Mouse (Mus musculus): Measurements from ENCODE around the gene Pxk.

Pxk gene

GRCm38 (mm10) chr14:8145594-8146558, 47.9 kb downstream of the Pxk start:
- DNase-seq (ENCODE audit: low read depth, low spot score): no peak

GRCm38 (mm10) chr14:8146611-8147223, 48.7 kb downstream of the Pxk start:
- no peak for DNase-seq (ENCODE audit: low read depth, low spot score)

GRCm38 (mm10) chr14:8148842-8149241, 50.8 kb downstream of the Pxk start:
- DNase-seq (ENCODE audit: low read depth, low spot score): peak; percentile 81

GRCm38 (mm10) chr14:8151757-8152156, 53.7 kb downstream of the Pxk start:
- DNase-seq (ENCODE audit: low read depth, low spot score): peak; percentile 55

- peak; percentile 27 for DNase-seq (ENCODE audit: low read depth, low spot score)
Measured at GRCm38 (mm10) chr14:8154072-8154471, 56.1 kb downstream of the Pxk start.

GRCm38 (mm10) chr14:8156947-8157346, 58.9 kb downstream of the Pxk start:
- peak; percentile 35 for DNase-seq (ENCODE audit: low read depth, low spot score)

GRCm38 (mm10) chr14:8158721-8159120, 60.7 kb downstream of the Pxk start:
- DNase-seq (ENCODE audit: low read depth, low spot score): no peak

GRCm38 (mm10) chr14:8159141-8159540, 61.1 kb downstream of the Pxk start:
- no peak for DNase-seq (ENCODE audit: low read depth, low spot score)

- no peak for DNase-seq (ENCODE audit: low read depth, low spot score)
Measured at GRCm38 (mm10) chr14:8161777-8162176, 63.8 kb downstream of the Pxk start.

- DNase-seq (ENCODE audit: low read depth, low spot score): peak; percentile 56
Measured at GRCm38 (mm10) chr14:8164463-8164862, 66.5 kb downstream of the Pxk start.

GRCm38 (mm10) chr14:8172507-8173410, 74.7 kb downstream of the Pxk start, which contains the start of gene Pdhb:
Gene Pdhb, minus strand, starts transcription at chr14:8173025.
- peak; percentile 100 for DNase-seq (ENCODE audit: low read depth, low spot score)

- peak; percentile 86 for DNase-seq (ENCODE audit: low read depth, low spot score)
Measured at GRCm38 (mm10) chr14:8173542-8174250, 75.7 kb downstream of the Pxk start.

- DNase-seq (ENCODE audit: low read depth, low spot score): no peak
Measured at GRCm38 (mm10) chr14:8174634-8175033, 76.6 kb downstream of the Pxk start.

- no peak for DNase-seq (ENCODE audit: low read depth, low spot score)
Measured at GRCm38 (mm10) chr14:8176251-8176650, 78.2 kb downstream of the Pxk start.

GRCm38 (mm10) chr14:8180371-8181035, 82.5 kb downstream of the Pxk start:
- no peak for DNase-seq (ENCODE audit: low read depth, low spot score)

GRCm38 (mm10) chr14:8183330-8183729, 85.3 kb downstream of the Pxk start:
- no peak for DNase-seq (ENCODE audit: low read depth, low spot score)

- peak; percentile 93 for DNase-seq (ENCODE audit: low read depth, low spot score)
Measured at GRCm38 (mm10) chr14:8186278-8187045, 88.5 kb downstream of the Pxk start.

- no peak for DNase-seq (ENCODE audit: low read depth, low spot score)
Measured at GRCm38 (mm10) chr14:8190556-8190955, 92.5 kb downstream of the Pxk start.

GRCm38 (mm10) chr14:8191331-8191965, 93.4 kb downstream of the Pxk start:
- DNase-seq (ENCODE audit: low read depth, low spot score): no peak
